Mouse (Mus musculus): ENCODE data around the gene Ttc30a1.
"Not testable (repeated sequence)": the region's sequence is repeated elsewhere in the genome, so short reads cannot be mapped to it uniquely, and the experiment has no call there.

Ttc30a1 gene

DNA sequence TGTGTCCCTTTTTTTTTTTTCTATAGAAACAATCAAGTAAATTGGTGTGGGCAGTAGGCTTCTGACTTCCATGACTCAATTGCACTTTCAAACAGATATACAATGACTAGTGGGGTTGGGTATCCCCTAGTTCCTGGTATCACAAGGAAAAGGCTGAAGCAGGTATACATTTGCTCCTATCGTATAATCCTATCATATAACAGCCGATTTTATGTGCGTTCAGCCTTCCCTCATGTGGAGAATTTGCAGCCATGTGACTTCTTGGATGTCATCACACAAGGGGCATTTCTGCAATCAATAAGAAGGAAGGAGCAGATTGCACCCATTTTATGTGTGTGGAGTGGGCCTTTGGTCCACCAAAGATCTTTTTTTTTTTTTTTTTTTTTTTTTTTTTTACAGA, 1.3 kb upstream of the Ttc30a1 start:
- DNase-seq (ENCODE audit: low read depth, low spot score): no peak

DNA sequence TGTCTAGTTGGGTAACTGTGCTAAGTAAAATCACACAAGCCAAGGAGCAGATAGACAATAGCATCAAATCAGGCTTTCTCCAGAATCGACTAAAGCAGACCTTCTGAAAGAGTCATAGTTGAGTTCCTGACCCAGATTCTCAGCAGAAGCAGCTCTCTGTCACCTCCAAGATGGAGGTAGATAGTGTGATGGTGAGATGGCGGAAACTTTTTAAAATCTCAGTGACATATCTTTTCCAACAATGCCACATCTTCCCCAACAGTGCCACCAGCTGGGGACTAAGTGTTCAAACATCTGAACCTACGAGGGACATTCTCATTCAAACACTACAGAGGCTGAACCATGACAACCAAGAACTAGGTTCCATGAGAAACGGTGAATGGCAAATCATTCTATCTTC, 859 bp upstream of the Ttc30a1 start:
- no peak for DNase-seq (ENCODE audit: low read depth, low spot score)

DNA sequence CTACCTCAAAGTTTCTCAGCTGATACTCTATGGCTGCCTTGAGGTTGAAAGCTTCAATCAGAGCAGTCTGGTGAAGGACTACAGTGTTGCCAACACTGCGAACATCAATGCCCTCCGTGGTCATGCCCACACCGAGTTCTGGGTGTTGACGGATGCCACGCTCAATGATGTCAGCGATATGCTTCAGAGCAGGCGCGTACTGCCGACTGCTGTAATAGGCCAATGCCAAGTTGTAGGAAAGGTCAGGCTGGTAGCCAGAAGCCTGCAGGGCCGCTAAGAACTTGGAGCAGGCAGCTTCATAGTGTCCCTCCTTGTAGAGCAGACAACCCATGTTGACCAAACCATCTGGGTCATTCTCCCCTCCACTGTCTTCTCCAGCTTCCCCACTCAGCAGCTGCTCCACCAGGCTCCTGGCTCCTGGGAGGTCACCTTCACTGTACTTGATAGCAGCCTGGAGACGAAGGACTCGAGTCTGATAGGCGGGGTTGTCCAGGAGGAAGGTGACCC, 781 bp downstream of the Ttc30a1 start:
- DNase-seq (ENCODE audit: low read depth, low spot score): not testable (repeated sequence)

DNA sequence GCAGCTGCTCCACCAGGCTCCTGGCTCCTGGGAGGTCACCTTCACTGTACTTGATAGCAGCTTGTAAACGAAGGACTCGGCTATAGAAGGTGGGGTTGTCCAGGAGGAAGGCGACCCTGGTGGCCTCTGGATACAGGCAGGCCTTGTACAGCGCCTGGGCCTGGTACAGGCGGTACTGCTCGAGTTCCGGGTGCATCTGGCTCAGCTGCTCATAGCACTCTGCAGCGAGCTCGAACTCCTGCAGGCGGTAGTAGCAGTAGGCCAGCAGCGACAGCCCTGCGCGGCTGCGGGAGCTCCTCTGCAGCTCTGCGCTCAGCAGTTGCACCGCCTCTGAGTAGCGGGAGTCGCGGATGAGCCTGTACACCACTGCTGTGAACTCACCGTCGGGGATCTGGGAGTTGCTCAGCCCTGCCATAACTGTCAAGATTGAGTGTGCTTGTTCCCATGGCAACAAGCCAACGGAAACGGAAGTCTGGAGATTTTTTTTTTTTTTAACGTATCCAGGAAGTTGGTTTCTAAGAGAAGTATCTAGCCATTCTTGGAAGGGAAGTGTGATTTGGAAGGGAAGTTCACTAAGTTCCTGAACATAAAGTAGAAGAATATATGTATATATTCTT, 3.9 kb downstream of the Ttc30a1 start, which contains the start of gene Ttc30a2:
Ttc30a2 (minus strand) TSS at position 419 of the 617 bp plus-strand sequence.
- DNase-seq (ENCODE audit: low read depth, low spot score): not testable (repeated sequence)

DNA sequence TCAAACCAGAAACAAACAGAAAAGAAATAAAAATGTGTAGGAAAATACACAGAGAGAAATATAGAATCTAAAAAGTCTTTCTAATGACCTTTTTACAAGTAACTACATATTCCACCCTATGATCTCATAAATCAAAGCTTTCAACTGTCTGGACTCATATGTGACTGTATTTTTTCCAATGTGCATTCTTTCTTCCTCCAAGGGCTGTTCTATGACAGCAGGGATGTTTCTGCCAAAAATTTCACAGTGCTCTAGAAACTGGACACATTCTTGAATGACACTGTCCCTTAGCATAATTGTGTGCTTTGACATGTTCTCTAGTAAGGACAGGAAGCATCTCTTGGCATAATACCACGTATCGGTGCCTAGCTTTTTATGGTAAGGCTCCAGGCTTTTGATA, 5.7 kb downstream of the Ttc30a1 start:
- DNase-seq (ENCODE audit: low read depth, low spot score): not testable (repeated sequence)

DNA sequence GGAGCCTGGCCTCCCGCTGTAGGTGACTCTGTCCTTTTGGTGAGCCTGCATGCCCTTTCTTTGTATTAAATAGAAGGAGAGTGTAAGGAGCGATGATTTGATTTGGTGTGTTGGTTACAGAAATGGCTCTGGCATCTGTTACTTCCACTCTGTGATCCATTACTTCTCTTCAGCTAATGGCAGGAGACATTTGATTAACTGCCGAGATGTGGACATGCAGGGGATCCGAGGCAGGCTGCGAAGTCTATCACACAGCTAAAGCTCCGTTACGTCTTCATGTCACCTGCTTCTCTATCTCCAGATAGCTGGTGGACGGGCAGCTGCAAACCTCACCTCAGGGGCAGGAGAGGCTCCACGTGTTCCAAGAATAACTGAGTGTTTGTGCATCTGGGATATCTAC, 7.6 kb downstream of the Ttc30a1 start:
- DNase-seq (ENCODE audit: low read depth, low spot score): no peak

DNA sequence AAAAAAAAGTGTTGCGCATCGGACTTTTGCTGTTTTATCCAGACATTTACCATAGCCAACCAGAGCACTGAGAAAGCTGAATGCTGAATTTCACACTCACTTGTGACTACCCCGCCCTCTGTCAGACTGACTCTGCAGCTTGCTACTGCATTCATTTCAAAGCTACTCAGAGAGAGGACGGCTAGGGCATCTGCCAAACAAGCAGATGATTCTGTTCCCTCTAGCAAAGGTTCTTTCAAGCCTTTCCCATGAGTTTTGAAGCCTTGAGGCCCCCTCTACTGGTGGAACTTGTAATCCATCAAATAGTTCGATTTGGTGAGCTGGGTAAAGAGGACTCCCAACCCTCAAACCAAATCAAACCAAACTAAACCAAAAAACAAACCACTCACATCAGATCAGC, 16.8 kb downstream of the Ttc30a1 start:
- peak; percentile 43 for DNase-seq (ENCODE audit: low read depth, low spot score)

DNA sequence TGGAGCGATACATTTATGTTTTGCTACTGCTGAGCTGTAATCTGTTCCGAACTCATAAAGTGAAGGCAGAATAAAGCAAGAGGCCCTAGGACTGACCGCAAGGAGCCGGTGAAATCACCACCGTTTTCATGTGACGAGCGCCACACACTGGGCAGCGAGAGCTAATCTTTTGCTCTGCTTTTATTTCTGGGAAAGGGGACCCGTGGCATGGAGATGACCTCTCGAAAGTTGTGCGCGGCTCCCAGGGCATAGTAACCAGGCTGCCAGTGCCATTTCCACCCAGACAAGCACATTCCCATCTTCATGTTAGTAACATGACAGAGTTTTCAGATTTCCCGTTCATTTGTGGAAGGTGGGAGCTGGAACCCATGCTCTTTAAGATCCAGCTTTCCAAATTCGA, 17.3 kb downstream of the Ttc30a1 start:
- DNase-seq (ENCODE audit: low read depth, low spot score): peak; percentile 42

DNA sequence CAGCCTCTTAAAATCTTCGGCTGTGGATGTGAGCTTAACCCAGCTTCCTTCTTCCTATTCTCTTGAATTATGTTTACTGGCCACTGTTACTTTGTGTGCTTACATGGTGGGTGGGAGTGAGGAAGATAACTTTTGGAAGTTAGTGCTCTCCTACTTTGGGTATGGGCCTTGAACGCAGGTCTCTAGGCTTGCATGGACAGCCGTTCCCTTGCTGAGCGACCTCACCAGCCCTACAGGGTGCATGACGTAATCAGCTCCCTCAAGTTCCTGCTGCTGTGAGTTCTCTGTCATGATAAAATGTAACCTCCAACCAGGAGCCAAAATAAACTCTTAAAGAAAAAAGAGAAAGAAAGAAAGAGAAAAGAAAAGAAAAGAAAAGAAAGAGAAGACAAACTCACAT, 17.7 kb downstream of the Ttc30a1 start:
- no peak for DNase-seq (ENCODE audit: low read depth, low spot score)

DNA sequence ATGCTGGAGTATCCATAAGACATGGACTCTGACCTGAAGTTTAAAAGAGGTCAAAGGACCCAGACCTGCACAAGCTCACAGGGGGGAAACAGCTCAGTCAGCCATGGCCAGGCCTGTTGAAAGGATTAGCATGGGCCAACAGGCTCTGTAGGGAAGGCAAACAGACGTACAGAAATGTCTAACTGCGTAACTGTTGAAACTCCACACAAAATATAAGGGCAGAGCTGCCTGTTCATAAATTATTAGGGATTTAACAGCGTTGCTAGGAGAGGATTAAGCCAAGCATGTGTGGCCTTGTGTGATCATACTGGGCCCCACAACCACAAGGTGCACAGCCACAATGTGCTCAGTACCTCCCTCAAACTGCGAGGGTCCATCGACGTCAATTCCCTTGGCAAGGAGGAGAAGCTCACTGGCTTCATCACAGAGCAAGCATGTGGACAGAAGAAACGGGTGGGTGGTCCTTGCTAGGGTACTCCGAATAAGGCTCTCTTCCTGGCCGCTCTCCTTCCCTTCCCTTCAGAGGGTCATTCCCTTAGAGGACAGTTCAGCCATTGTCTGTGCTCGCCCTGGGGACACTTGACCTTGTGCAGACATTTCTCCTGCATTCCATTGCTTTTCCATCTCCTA, 18.4 kb downstream of the Ttc30a1 start:
- no peak for DNase-seq (ENCODE audit: low read depth, low spot score)

DNA sequence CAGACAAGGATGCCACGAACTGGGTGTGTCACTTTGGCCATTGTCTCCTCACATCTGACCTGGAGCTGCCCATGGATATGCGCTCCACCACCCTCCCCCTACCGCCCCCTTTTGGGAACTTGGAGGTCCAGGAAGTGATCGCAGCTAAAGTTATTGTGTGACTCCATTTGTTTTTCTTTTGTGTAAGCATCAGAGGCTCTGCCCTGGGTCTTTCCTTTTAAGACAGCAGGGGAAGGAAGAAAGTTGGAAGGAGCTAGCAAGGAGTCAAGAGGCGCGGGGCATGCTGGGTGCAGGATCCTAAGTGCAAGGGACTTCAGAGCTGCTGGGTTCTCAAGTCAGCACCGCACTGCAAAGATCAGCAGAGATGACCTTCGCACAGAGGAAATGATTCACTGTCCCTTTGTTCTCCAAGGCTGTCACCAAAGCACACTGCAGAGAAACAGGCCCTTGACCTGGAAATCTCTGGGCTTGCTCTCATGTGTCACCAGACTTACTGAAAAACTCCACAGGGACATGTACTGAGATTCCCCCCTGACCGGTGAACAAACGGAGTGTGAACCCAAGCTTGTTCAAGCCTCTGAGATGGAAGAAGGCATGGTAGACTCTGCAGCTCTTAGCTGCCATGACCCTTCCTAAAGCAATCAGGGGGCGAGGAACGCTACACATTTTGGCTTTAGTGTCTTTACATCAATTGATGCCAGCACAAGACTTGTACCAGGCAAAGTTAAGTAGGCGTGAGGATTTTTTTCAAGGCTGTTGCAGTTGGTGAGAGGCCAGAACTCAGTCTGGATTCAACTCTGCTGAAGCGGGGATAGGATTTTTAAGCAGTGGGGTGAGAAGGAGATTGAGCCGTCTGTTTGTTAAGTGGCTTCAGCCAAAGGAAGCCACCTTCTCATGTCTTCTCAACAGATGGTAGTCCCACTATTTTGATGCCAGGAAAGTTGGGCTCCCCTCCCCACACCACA, 21.1 kb downstream of the Ttc30a1 start:
- DNase-seq (ENCODE audit: low read depth, low spot score): peak; percentile 14

DNA sequence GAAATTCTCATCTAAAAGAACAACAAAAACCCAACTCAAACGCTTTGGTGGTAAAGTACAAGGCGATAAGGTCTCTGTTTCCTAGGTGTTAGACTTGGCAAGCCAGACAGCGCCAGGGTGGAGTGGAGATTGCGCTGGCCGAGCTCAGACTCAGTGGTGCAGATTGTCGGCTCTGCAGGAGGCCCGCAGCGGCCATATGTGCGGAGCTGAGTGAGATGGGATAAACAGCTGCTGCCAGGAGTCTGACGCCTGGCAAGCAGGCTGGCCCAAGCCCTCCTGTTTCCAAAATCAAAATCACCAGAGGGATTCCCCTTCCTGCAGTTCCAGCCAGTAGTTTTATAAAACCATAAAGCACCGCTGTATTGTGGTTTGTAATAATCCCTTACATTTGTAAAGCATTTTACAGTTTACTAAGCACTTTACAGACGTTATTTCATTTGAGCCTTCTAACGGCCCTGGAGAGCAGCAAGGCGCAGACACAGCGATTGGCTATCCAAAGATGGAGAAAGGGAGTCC, 21.9 kb downstream of the Ttc30a1 start:
- peak; percentile 27 for DNase-seq (ENCODE audit: low read depth, low spot score)

DNA sequence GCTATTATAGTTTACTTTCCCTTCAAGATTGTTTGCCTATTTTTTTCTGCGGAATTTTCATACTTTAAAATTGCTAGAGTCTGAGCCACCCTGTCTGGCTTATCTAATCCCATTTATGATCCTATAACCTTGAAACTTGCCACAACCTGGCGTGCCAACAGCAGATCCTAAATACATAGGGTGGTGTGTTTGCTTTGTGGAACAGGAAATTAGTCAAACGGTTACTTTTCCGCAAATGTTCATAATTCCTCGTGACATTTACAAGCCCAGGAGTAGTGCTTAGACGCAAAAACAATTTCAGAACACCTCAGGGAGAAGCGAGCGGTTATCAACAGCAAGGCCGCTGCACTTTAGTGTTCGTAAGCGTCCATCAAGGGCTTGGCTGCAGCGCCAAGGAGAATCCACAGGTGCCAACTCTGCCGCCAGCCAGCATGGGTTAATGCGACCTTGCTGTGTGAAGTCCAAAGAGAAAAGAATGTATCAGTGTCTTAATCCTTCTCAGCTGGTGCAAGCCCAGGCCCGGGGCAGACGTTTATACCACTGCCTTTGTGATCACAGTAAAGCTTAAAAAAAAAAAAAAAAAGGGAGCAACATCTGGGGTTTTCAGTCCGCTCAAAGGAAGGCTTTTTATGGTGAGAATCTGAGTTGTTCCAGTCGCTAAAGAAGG, 22.5 kb downstream of the Ttc30a1 start:
- peak; percentile 26 for DNase-seq (ENCODE audit: low read depth, low spot score)

DNA sequence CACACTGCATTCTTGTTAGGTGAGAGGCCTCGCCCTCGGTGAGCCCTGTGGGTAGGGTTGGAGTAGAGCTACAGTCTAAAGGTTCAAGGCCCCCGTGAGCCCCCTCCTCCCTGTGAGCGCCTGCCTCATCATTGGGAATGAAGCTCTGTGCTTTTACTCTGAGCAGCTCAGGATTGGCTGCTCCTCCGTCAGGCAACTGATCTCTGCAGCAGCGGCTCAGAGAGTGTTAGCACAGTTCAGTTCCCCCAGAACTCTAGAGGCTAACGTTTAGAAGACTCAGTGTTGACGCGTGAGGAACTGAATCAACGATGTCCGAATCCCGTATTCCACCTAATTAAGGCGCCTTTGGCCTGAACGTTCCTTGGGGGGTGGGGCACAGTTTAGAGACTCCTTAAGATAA, 26.1 kb downstream of the Ttc30a1 start:
- no peak for DNase-seq (ENCODE audit: low read depth, low spot score)

DNA sequence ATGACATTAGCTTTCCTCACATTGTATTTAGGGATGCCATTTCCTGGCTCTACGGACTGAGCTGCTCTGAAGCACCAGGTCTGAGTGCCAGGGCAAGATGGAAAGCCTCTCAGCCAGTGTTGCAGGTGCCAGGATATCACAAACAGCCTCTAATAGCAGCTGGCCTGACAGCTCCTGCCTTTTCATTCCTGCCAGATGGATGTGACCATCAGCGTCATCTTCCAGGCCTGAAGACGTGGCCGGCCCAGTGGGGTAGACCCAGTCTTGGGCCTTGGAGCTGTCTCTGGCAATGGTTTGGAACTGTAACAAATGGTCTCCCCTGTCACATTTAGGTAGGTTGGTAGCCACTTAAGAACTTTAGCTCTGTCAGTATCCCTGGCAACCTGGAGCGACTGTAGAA, 28.4 kb downstream of the Ttc30a1 start:
- DNase-seq (ENCODE audit: low read depth, low spot score): no peak

DNA sequence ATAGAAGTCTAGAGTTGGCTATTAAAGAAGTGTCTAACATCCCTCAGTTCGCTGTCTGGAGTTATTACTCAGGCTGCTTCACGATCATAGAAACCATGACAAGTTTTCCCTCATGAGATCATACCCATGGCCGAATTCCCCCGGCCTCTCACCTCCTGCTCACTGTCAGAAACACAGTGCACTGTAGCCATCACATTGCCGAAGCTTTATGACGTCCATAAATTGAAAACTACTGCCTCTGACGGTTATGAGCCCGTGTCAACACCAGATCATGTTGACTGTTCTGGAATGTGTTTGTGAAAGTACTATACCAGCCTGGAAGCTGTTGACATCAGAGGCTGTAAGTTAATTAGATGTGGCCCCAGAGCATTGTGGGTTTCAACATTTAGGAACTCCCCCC, 31.1 kb downstream of the Ttc30a1 start:
- DNase-seq (ENCODE audit: low read depth, low spot score): no peak

DNA sequence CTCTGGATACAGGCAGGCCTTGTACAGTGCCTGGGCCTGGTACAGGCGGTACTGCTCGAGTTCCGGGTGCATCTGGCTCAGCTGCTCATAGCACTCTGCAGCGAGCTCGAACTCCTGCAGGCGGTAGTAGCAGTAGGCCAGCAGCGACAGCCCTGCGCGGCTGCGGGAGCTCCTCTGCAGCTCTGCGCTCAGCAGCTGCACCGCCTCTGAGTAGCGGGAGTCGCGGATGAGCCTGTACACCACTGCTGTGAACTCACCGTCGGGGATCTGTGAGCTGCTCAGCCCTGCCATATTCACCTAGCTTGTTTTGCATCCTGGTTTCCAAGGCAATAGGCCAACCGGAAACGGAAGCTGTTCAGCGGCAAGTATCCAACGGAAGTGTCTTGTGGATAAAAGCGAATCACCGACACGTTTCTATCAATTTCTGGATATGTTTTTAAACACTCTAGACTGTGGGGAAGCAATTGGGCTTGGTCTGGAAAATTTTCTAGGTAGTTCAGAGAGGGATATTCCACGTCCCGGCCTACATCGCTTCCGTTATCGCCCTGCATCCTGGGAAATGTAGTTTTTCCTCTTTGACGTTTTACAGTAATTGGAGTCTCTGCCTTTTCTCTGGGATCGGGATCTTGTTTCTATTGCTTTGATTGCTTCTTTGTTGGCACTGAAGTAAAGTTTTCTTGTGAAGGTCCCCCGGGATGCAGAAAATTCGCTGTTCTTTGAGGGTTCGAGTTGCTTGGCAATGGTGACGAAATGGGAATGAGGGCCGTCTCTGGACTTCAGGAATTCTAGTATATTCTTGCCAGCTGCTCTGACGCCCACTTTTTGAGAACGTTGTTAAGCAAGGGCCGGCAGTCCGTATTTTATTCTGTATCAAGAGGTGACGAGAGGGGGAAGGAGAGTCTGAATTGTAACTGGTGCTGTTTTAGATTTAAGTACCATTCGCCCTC, 43.4 kb downstream of the Ttc30a1 start, which contains the start of gene Ttc30b:
Ttc30b (minus strand) TSS at position 469 of the 947 bp plus-strand sequence.
- DNase-seq (ENCODE audit: low read depth, low spot score): peak; percentile 68

DNA sequence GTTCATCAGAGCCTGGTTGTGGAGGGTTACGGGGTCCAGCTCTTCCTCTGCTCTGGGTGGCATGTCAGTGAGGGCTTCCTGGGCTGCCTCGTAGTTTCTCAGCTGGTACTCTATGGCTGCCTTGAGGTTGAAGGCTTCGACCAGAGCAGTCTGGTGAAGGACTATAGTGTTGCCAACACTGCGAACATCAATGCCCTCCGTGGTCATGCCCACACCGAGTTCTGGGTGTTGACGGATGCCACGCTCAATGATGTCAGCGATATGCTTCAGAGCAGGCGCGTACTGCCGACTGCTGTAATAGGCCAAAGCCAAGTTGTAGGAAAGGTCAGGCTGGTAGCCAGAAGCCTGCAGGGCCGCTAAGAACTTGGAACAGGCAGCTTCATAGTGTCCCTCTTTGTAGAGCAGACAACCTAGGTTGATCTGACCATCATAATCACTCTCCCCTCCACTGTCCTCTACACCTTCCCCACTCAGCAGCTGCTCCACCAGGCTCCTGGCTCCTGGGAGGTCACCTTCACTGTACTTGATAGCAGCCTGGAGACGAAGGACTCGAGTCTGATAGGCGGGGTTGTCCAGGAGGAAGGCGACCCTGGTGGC, 44.1 kb downstream of the Ttc30a1 start:
- DNase-seq (ENCODE audit: low read depth, low spot score): not testable (repeated sequence)

DNA sequence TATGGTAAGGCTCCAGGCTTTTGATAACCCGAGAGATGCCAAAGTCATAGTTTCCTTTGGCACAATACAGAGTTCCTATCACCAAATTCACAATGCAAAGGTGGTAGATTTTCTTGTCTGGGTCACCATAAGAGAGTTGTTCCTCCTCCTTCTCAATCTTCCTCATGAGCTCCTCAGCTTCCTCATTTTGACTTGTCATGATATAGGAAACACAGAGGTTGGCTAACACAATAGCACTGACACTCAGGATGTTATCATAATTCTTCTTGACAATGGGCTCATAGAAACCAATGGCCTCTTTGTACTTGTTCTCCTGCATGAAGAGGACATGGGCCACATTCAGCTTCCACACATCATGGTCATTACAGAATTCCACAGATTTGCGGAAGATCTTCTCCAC, 45.1 kb downstream of the Ttc30a1 start:
- not testable (repeated sequence) for DNase-seq (ENCODE audit: low read depth, low spot score)

DNA sequence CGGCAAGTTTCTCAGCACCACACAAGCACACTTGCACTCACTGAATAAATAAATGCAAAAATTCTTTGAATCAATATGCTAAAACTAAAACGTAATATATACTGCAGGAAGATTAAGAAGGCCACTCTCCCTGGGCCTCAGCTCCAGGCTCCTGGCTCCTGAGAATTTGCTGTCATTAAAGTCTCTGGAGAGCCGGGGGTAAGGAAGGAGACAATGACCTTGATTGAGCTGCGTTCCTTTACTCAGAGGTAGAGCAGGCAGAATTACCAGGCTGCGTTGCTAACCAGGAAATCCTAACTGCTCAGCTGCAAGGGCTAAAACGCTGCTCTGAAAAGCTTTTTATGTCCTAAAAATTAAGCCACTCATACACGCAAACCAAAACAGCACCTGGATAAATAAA, 48.2 kb downstream of the Ttc30a1 start:
- no peak for DNase-seq (ENCODE audit: low read depth, low spot score)

Data from embryo, embryonic 11.5 days (tissue).